Mouse (Mus musculus) heart, postnatal 0 days (tissue): ENCODE results near the gene Tbx21. TPM values are rescaled to one million over a fixed set of nuclear protein-coding genes. Genes with fewer than 3 reads are reported as not detected.

Experiments
- ATAC-seq: fragments of 200-750 bp; cut with Nextera tagmentation; 2 replicates; pipeline ENCODE4 v1.8.0; 2017; ENCODE audit warnings: low read depth, moderate number of reproducible peaks, moderate library complexity; ENCODE audit not compliant: insufficient read depth
- DNase-seq: peaks from one replicate; pipeline ENCODE4 v3.0.0-alpha.2; 2016; ENCODE audit warnings: low spot score
- H3K27ac ChIP-seq: fragments of 300-500 bp; sonication (generic); 2 replicates; pipeline ENCODE4 v1.5.1; 2014; ENCODE audit warnings: low read depth, mild to moderate bottlenecking
- H3K27me3 ChIP-seq: fragments of 300-500 bp; sonication (generic); 2 replicates; pipeline ENCODE4 v1.6.1; 2014; ENCODE audit warnings: low read length, mixed read lengths; ENCODE audit not compliant: control insufficient read depth, insufficient read depth
- H3K36me3 ChIP-seq: fragments of 300-500 bp; sonication (generic); replicated peaks from 2 replicates; pipeline ENCODE4 v1.6.1; 2014; ENCODE audit warnings: low read length, mixed read lengths; ENCODE audit not compliant: control insufficient read depth, insufficient read depth
- H3K4me1 ChIP-seq: fragments of 300-500 bp; sonication (generic); 2 replicates; pipeline ENCODE4 v1.6.1; 2014; ENCODE audit warnings: antibody characterized with exemption; ENCODE audit not compliant: control insufficient read depth, insufficient read depth
- H3K4me2 ChIP-seq: fragments of 300-500 bp; sonication (generic); 2 replicates; pipeline ENCODE4 v1.6.1; 2014; ENCODE audit warnings: low read depth, mild to moderate bottlenecking, low read length, moderate library complexity
- H3K4me3 ChIP-seq: fragments of 300-500 bp; sonication (generic); 2 replicates; pipeline ENCODE4 v1.5.1; 2014; ENCODE audit warnings: low read depth, low read length
- H3K9ac ChIP-seq: fragments of 300-500 bp; sonication (generic); replicated peaks from 2 replicates; pipeline ENCODE4 v1.6.1; 2014; ENCODE audit warnings: low read depth, low read length, mixed read lengths
- H3K9me3 ChIP-seq: fragments of 300-500 bp; sonication (generic); replicated peaks from 2 replicates; pipeline ENCODE4 v1.6.1; 2016; ENCODE audit warnings: low read length; ENCODE audit not compliant: control insufficient read depth
- CTCF ChIP-seq: IDR thresholded peaks from 2 replicates; pipeline ENCODE4 v1.5.1; 2016; ENCODE audit warnings: antibody characterized with exemption, control low read depth, low read depth
- EP300 ChIP-seq: IDR thresholded peaks from 2 replicates; pipeline ENCODE4 v1.6.1; 2016; ENCODE audit warnings: antibody characterized with exemption, low read depth
- WGBS: fragments of 180-500 bp; shearing (Covaris S2); extraction: QIAGEN DNeasy Blood & Tissue Kit; methylation state at CpG from one replicate; pipeline ENCODE4 v1.1.7; 2014; 5-methylcytosine and 5-hydroxymethylcytosine counted together
- polyA plus RNA-seq: library from polyadenylated mRNA; unstranded; fragments of >200 nt; fragmentation: Nextera tagmentation; extraction: Ambion mirVana; gene quantifications from 2 replicates; pipeline ENCODE4 v1.2.1, GENCODE M21; 2015
- total RNA-seq: library from RNA; depleted of rRNA; stranded (reverse); fragments of >200 nt; gene quantifications from 2 replicates; pipeline ENCODE4 v1.2.3, GENCODE M21; 2014; ENCODE audit warnings: low replicate concordance

The Tbx21 gene
- total and polyA plus RNA-seq, 2 experiments from 2014 or later = not detected

GRCm38 (mm10) chr11:97083401-97084140 is 31.6 kb downstream of the Tbx21 start:
- no peak for DNase-seq

GRCm38 (mm10) chr11:97082977-97083376 is 32.2 kb downstream of the Tbx21 start:
- H3K4me1 ChIP-seq = peaks cover 9% of the 10 kb centered on the region; the same call in 1 of the 2 replicates
- peak; percentile 30 for DNase-seq
- peaks cover 6% of the 10 kb centered on the region; the same call in 1 of the 2 replicates for H3K27me3 ChIP-seq
- no peaks in the 10 kb centered on the region for H3K36me3 ChIP-seq
- H3K4me2 ChIP-seq = no peak overlapping the region
- H3K4me3 ChIP-seq = no peak overlapping the region
- H3K27ac ChIP-seq = no peak overlapping the region
- no peaks in the 10 kb centered on the region for H3K9me3 ChIP-seq
- ATAC-seq = no peak
- 31% methylated on average over 11 of the region's 11 CpGs for WGBS
- TF ChIP-seq CTCF (peak; percentile 60), EP300 (no peak)
- H3K9ac ChIP-seq = no peak overlapping the region

More at GRCm38 (mm10) chr11:97083401-97084140, 31.6 kb downstream of the Tbx21 start:
- Histone ChIP-seq H3K4me3 (no peak overlapping the region), H3K9ac (no peak overlapping the region), H3K27ac (no peak overlapping the region), H3K4me1 (peaks cover 9% of the 10 kb centered on the region; the same call in 1 of the 2 replicates), H3K36me3 (no peaks in the 10 kb centered on the region), H3K9me3 (peaks cover 1% of the 10 kb centered on the region; the same call in 1 of the 2 replicates), H3K27me3 (peaks cover 6% of the 10 kb centered on the region; the same call in 1 of the 2 replicates), H3K4me2 (0 out of 2 replicates have a peak overlapping the region, but pooled peaks have one; percentile 15)
- TF ChIP-seq EP300 = no peak
- TF ChIP-seq CTCF = no peak
- no peak for ATAC-seq
- WGBS = 18% methylated on average over 22 of the region's 22 CpGs

- ATAC-seq (no peak), DNase-seq (no peak)
- 23% methylated on average over 9 of the region's 9 CpGs for WGBS
- Histone ChIP-seq H3K36me3 (no peaks in the 10 kb centered on the region), H3K4me2 (no peak overlapping the region), H3K4me1 (peaks cover 9% of the 10 kb centered on the region; the same call in 1 of the 2 replicates), H3K27me3 (peaks cover 6% of the 10 kb centered on the region; the same call in 1 of the 2 replicates), H3K9me3 (no peaks in the 10 kb centered on the region), H3K27ac (no peak overlapping the region), H3K9ac (no peak overlapping the region), H3K4me3 (no peak overlapping the region)
- TF ChIP-seq EP300 (no peak), CTCF (no peak)
These were observed 34.8 kb downstream of the Tbx21 start for GRCm38 (mm10) chr11:97080291-97080690.

- WGBS = 33% methylated on average over 4 of the region's 4 CpGs
- TF ChIP-seq EP300 (no peak), CTCF (no peak)
- Histone ChIP-seq H3K27me3 (peaks cover 3% of the 10 kb centered on the region; the same call in 1 of the 2 replicates), H3K36me3 (no peaks in the 10 kb centered on the region), H3K27ac (no peak overlapping the region), H3K4me3 (no peak overlapping the region), H3K4me2 (no peak overlapping the region), H3K9ac (no peak overlapping the region), H3K4me1 (0 out of 2 replicates have a peak, but pooled peaks cover 5% of the 10 kb centered on the region), H3K9me3 (no peaks in the 10 kb centered on the region)
- peak; percentile 43 for DNase-seq
- ATAC-seq = no peak
These were observed 36.4 kb downstream of the Tbx21 start for GRCm38 (mm10) chr11:97078751-97079150.

- no peaks in the 10 kb centered on the region for H3K9me3 ChIP-seq
- H3K4me1 ChIP-seq = no peaks in the 10 kb centered on the region
- H3K27me3 ChIP-seq = no peaks in the 10 kb centered on the region
- WGBS = 50% methylated on average over 8 of the region's 8 CpGs
- ATAC-seq = no peak
- TF ChIP-seq CTCF (no peak), EP300 (no peak)
- DNase-seq = no peak
- no peak overlapping the region for H3K9ac ChIP-seq
- no peaks in the 10 kb centered on the region for H3K36me3 ChIP-seq
- no peak overlapping the region for H3K27ac ChIP-seq
- H3K4me3 ChIP-seq = no peak overlapping the region
- no peak overlapping the region for H3K4me2 ChIP-seq
These were observed 40.9 kb downstream of the Tbx21 start for GRCm38 (mm10) chr11:97074235-97074634.
